Mouse (Mus musculus) layer of hippocampus, postnatal 25 days (tissue): ENCODE data around the gene Usp12. TPM values are rescaled to one million over a fixed set of nuclear protein-coding genes. Genes with fewer than 3 reads are reported as not detected.

Source experiments
- DNase-seq, 2 experiments: peaks; one replicate each; pipeline ENCODE4 v3.0.0; 2022; ENCODE audit warnings: mixed read lengths in 2 of 2, low spot score in 1 of 2; ENCODE audit errors: extremely low spot score in 1 of 2
- total RNA-seq, 2 experiments: library from RNA; stranded (reverse); gene quantifications; 2 replicates each; pipeline ENCODE4 v1.2.3; 2021

Usp12 gene
- total RNA-seq, 2 experiments from 2014 or later = 58.2 to 58.9 TPM

DNA sequence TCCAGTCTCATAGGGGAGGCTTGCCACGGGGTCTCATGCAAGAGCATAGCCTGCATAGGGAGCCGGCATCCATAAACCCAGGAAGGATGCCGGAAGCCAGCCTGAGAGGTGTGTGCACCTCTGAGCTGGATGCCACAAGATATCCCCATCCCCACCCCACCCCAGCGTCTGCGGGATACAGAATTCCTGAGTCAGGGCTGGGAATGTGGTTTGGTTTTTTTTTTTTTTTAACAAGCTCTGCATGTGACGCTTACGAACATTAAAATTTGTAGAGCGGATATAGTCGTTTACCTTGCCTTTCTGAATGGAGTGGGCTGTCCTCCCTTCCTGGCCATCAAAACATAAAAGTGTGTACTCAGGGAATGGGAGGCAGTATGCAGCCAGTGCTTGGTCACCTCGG is 94.7 kb downstream of the Usp12 start:
- no peak for DNase-seq

DNA sequence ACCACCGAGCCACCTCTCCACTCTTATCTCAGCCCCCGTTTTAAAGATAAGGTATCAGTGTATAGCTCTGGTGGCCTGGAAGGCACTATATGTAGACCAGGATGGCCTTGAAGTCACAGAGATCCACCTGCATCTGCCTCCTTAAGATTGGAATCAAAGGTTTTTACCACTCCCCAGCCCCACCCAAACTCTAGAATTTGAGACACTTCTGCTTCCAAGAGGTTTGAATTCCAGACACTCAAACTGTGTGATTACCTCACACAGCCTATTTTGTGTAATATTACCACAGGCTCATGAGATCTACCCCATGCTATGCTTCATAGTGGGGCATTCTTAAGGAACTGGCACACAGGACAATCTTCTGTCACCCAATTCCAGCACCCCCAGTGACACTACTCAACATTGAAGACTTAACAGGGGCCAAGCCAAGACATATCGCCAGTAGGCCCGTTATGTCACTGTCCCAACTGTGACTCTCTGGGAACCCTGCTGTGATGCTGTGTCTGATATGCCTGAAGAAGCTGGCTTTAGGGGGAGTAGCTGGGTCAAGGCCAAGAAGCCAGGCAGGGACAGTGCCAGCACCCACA is 95.3 kb downstream of the Usp12 start:
- no peak for DNase-seq

DNA sequence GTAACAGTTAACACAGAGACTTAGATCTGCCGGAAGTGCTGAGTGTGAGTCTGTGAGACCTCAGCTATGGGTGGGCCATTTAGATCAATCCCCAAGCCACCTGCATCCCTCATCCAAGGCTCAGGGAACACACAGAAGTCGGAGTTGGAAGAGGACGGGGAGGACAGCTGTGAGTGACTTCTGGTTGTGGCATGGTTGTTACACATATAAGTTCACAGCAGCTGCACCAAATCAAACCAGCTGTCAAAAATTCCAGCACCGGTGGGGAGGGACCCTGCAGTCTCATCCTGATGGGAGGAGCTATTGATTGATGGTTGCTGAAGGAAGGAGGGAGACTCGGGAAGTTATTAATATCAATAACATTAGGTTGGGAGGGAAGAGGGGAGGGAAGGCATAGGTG is 99.3 kb downstream of the Usp12 start:
- no peak for DNase-seq

DNA sequence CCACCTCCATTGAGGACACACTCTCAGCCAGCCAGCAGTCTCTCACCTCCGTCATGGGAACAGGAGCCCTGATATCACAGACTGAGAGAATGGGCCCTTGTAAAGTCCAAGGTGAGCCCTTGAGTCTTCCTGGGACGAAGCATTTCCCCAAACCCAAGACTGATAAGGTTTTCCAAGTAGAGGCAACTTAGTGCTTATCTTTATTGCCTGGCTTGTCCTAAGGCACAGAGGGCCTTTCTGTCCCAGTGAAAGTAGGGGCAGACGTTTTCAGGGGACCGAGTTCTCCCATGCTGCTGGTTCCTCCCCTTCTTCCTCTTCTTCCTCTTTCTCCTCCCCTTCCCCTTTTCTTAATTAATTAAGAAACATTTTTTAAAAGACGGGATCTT is 101.8 kb downstream of the Usp12 start:
- DNase-seq = no peak

DNA sequence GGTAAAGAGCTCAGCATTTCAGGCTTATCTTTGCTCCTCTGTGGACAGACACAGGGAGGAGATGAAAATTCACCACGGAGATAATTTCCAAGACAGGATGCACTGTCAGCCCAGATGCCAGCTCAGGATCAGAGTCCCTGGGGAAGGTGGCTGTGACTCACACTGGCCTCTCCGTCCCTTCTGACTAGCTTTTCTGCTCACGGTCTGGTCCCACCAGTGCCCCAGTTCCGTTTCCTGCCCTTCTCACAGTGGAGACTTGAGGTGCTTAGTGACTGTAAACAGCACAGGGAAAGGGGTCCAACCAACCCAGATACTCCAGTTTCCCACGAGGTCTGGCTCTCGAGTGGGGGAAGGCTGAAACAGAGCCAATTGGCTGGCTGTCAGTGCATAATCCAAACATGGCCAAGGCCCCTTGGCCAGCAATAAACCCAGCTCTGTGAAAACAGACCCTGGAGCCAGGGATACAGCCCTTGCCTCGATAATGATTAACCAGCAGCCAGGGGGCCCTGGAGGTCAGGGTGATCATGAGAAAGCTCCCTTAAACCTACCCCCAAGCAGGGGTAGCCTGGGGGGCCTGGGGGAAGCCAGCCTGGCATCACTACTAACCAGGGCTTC is 102.3 kb downstream of the Usp12 start:
- DNase-seq = peak in 1 of 2 experiments; percentile 27

DNA sequence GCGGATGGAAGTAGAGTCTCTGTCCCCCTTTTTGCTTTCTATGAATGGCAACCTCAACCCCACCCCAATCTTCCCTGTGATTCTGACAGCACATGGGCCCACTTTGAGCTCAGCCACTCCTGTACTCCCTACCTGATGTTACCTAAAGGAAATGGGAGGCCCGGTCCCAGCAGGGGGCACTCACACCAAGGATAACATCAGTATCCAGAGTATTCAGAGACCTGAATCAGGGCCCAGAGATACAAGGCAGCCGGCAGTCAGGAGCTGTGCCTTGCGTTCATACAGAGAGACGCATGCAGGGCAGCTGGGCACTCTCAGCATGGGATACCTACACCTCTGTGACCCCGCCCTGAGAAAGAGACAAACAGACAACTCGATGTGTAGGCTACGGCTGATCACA is 103.1 kb downstream of the Usp12 start:
- no peak for DNase-seq

DNA sequence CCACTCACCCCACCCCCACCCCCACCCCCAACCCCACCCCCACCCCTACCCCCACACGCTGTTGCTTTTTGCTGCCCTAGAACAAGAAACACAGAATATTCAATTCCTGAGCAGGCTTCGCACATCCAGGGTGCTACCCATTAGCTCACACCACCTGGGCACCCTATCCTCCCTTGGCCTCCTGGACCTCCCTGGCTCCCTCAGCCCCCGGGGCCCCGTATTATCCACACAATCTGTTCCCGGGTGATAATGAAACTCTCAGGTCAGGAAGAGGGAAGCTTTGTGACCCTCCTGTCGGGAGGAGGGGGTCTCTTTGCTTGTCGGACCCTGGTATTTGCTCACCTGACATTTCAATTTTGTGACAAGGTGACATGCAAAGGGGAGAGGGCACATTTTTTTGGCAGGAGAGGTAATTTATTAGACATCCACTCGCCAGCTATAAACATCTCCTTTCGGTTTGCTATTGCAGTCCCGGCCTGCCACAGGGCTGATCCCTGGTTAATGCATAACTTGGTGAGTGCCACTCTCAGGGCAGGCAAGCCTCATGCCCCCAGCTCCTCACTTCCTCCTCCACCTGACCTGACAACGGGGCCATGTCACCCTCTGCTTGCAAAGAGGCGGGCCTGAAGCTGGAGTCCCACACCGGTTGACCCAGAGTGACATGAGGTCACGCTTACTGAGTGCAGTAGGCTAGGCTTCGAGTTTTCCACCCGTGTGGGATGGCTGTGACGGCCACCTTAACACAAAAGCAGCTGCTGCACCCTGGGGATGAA is 107.1 kb downstream of the Usp12 start:
- DNase-seq = no peak

DNA sequence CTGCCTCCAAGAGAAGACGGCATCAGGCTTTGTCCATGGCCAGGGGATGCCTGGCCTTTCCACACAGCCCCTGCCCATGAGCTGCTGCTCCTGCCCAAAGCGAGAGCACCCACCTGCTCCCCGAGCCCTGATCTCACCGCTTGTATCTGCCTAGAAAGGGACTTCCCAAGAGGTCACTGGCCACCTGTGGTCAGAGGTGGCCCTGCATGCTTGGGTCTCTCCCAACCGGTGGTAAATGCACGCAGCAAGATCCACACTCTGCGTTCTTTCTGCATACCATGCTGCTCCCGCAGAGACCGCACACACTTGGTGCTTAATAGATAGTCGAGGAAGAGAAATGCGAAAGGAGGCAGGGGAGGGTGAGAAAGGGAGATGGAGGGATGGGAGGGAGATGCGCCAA is 107.9 kb downstream of the Usp12 start:
- no peak for DNase-seq

Other genes with a start within 250 kb of the Usp12 start
- not detected for gene Gm3415, start 238.9 kb downstream of the Usp12 start, total RNA-seq
- 10 to 100 TPM; 40.9 to 44.1 TPM for gene Gpr12, start 209.8 kb downstream of the Usp12 start, total RNA-seq
- gene Rpl21, start 37.9 kb upstream of the Usp12 start, total RNA-seq = 100 to 1,000 TPM; 191 to 202 TPM
- 10 to 100 TPM; 17.4 to 17.8 TPM for gene Rasl11a, start 50.1 kb upstream of the Usp12 start, total RNA-seq
- 10 to 100 TPM; 25.5 to 28.5 TPM for gene Gtf3a, start 153.7 kb upstream of the Usp12 start, total RNA-seq
- 10 to 100 TPM; 17.4 to 18.4 TPM for gene Mtif3, start 168.8 kb upstream of the Usp12 start, total RNA-seq